Mouse (Mus musculus) ovary, postnatal 10 days (tissue): Measurements from ENCODE around the gene Otos.

Experiments
- DNase-seq: peaks from one replicate; pipeline ENCODE4 v3.0.0; 2022; ENCODE audit warnings: low spot score

The Otos gene

DNA sequence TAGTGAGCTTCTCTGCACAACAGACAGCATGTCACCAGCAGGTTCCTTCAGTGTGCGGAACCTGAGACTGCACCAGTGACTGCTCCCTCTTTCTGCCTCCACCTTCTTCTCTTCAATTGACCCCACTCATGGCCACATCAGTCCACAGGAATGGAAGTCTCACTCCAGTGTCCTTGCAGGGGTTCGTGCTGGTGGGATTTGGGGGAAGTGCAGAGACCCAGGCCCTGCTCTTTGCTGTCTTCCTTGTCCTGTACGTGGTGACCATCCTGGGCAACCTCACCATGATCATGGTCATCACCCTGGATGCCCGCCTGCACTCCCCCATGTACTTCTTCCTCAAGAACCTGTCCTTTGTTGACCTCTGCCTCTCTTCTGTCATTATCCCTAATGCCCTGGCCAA lies 40.9 kb downstream of the Otos start:
- no peak for DNase-seq

DNA sequence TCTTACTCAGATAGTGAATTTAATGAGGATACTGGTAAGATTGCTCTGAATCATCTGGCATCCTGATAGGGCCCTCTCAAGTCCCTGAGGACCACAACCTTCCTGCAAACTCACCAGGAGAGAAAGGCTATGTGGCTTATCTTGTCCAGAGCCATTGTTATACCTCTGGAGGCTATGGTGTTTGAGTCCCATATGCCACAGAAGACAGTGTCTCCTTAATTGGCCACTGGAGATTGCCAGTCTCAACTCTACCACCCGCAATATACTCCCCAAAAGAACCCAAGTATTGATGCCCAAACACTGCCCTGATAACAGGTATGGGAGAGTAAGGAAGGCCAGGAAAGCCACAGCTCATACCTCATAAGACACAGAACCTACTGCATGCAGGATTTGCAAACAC lies 43.2 kb downstream of the Otos start, which contains the start of gene Olfr1410:
TSS of gene Olfr1410 (plus strand) at position 301 of the 400 bp plus-strand sequence.
- no peak for DNase-seq

DNA sequence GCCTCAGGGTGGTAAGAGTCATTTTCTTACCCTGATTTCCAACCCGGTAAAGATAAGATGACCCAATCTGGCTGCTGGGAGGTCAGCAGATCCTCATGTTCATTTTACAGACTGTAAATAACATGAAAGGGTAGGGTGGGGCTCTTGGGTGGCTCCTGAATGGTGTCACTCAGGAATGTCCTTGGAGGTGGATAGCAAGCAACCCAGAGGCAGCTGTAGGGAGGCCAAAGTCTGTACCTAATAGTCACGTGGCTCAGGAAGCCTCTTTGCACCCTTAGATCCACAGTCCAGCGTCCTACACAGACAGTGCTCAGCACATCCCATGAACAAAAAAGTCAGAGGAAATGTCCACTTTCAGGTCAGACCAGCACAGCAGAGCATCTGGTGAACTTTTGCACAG lies 52.6 kb downstream of the Otos start:
- no peak for DNase-seq
